Mouse (Mus musculus) liver, embryonic 14.5 days (tissue): ENCODE results near the gene Gse1. TPM values are rescaled to one million over a fixed set of nuclear protein-coding genes. Genes with fewer than 3 reads are reported as not detected.
A peak's percentile ranks its signal among the peaks of the same experiment; 100 is the strongest.

Source experiments
- ATAC-seq: fragments of 200-750 bp; cut with Nextera tagmentation; 2 replicates; pipeline ENCODE4 v1.8.0; 2017; ENCODE audit warnings: moderate number of reproducible peaks, mild to moderate bottlenecking, moderate library complexity; ENCODE audit not compliant: insufficient read depth
- DNase-seq, 3 experiments: peaks; one replicate each; pipeline ENCODE4 v3.0.0-alpha.2; 2012 to 2013; ENCODE audit warnings: low read depth in 3 of 3, low spot score in 3 of 3
- H3K27ac ChIP-seq: fragments of 300-500 bp; sonication (generic); 2 replicates; pipeline ENCODE4 v1.5.1; 2014; ENCODE audit warnings: moderate library complexity, mild to moderate bottlenecking, control low read depth, inconsistent platforms
- H3K27me3 ChIP-seq: fragments of 300-500 bp; sonication (generic); 2 replicates; pipeline ENCODE4 v1.6.1; 2014; ENCODE audit warnings: mild to moderate bottlenecking, low read length, moderate library complexity; ENCODE audit not compliant: control insufficient read depth, insufficient read depth
- H3K36me3 ChIP-seq: fragments of 300-500 bp; sonication (generic); replicated peaks from 2 replicates; pipeline ENCODE4 v1.6.1; 2014; ENCODE audit warnings: low read depth; ENCODE audit not compliant: control insufficient read depth, insufficient read depth
- H3K4me1 ChIP-seq, 2 experiments: fragments of 200-500 bp in 1 of 2; fragments of 300-500 bp in 1 of 2; sonication (generic) in 1 of 2; replicated peaks; 2 replicates each; pipeline ENCODE4 v1.6.1; 2012 to 2014; ENCODE audit warnings: antibody characterized with exemption in 1 of 2, inconsistent platforms in 1 of 2, low read length in 1 of 2; ENCODE audit not compliant: control insufficient read depth in 2 of 2, insufficient read depth in 2 of 2
- H3K4me2 ChIP-seq: fragments of 300-500 bp; sonication (generic); 2 replicates; pipeline ENCODE4 v1.6.1; 2014; ENCODE audit warnings: low read depth, mild to moderate bottlenecking, control low read depth, moderate library complexity
- H3K4me3 ChIP-seq, 2 experiments: fragments of 200-500 bp in 1 of 2; fragments of 300-500 bp in 1 of 2; sonication (generic) in 1 of 2; 2 replicates each; pipeline ENCODE4 v1.5.1; 2012 to 2014; ENCODE audit warnings: low read depth in 2 of 2, low read length in 2 of 2, mild to moderate bottlenecking in 2 of 2, control low read depth in 1 of 2, inconsistent platforms in 1 of 2, moderate library complexity in 1 of 2; ENCODE audit not compliant: insufficient read depth in 1 of 2
- H3K9ac ChIP-seq: fragments of 300-500 bp; sonication (generic); replicated peaks from 2 replicates; pipeline ENCODE4 v1.6.1; 2014; ENCODE audit warnings: mild to moderate bottlenecking, control low read depth, moderate library complexity
- H3K9me3 ChIP-seq: fragments of 300-500 bp; sonication (generic); 2 replicates; pipeline ENCODE4 v1.6.1; 2016; ENCODE audit warnings: low read length, mixed read lengths; ENCODE audit not compliant: control insufficient read depth
- CTCF ChIP-seq: IDR thresholded peaks from 2 replicates; pipeline ENCODE4 v1.5.1; 2016; ENCODE audit warnings: antibody characterized with exemption, low read depth, control low read depth
- EP300 ChIP-seq: IDR thresholded peaks from 2 replicates; pipeline ENCODE4 v1.6.1; 2016; ENCODE audit warnings: antibody characterized with exemption, low read depth
- WGBS: fragments of 180-500 bp; shearing (Covaris S2); extraction: QIAGEN DNeasy Blood & Tissue Kit; methylation state at CpG from one replicate; pipeline ENCODE4 v1.1.7; 2014; ENCODE audit not compliant: insufficient replicate concordance; 5-methylcytosine and 5-hydroxymethylcytosine counted together
- polyA plus RNA-seq, 2 experiments: library from polyadenylated mRNA; depleted of rRNA in 1 of 2; stranded (reverse) in 1 of 2; unstranded in 1 of 2; fragments of >200 nt; fragmentation: Nextera tagmentation in 1 of 2; extraction: Ambion mirVana in 1 of 2; gene quantifications; 2 replicates each; pipeline versions ENCODE4 v1.2.1 to v1.2.3; 2012 to 2014

Gse1 gene
- polyA plus RNA-seq, 2 experiments, result 11.4 to 14.9 TPM

DNA sequence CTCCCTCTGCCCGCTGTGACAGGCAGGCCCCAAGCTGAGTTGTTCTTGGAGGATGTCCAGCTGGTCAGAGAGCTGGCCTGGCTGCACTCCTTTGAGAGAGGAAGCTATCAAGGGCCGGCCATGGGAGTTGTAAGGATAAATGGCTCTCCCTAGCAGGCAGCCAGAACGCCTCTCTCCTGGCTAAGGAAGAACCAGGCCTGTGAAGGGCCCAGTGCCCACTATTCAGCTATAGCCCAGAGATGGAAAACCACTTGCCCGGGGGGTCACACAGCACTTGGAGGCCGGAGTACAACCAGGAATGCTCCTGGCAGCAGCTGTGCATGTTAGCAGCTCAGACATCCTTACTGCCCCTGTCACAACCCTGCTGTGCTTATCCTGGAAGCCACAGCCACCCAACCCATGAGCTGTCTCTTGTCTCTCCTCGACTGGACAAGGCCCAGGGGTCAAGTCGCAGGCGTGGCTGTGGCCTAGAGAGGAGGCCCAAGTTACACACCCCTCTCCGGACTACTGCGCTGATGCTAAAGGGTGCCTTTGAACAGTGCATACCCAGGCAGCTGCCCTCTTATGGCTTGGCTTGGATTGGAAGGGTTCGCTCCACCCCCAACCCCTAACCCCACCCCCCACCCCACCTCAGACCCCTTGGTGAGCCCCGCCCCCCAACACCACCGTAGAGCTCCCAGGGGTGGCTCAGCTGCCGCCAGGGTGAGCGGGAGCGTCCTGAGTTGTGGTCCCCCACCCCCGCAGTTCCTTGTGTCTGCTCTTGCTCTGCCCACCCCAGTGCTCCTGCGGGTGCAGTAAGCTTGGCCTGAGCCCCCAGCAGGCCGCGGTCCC is 276.2 kb downstream of the Gse1 start:
- no peak for DNase-seq
- Histone ChIP-seq H3K4me2 (peak overlapping the region; percentile 46), H3K36me3 (no peaks in the 10 kb centered on the region; the same call in 1 of the 2 replicates), H3K27ac (no peak overlapping the region), H3K9ac (0 out of 2 replicates have a peak overlapping the region, but pooled peaks have one; percentile 29), H3K9me3 (no peaks in the 10 kb centered on the region), H3K4me3 (0 out of 4 replicates have a peak overlapping the region, but pooled peaks of 1 of the 2 experiments have one; percentile 26), H3K27me3 (no peaks in the 10 kb centered on the region), H3K4me1 (peaks cover 38 to 47% of the 10 kb centered on the region in 2 experiments)
- no peak for TF ChIP-seq EP300
- no peak for TF ChIP-seq CTCF
- 20% methylated on average over 20 of the region's 20 CpGs for WGBS
- ATAC-seq, result no peak

DNA sequence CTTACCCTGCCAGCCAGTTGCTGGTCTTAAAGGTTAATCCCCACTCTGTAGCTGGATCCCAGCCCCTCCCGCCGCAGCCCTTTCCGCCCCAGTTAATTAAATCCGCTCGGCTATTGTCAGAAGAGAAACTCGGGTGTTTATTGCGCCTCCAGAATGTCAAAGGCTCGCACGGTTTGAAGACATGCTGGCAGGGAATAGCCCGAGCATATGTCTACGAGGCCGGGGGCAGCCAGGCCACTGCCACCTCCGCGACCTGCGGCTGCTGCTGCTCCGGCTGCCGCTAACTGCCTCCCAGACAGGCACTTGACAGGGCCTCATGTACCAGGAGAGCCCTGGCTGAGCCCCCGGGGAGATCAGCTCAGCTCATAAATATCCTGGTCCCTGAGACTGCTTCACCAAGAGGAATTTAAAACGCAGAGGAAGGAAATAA is 276.8 kb downstream of the Gse1 start:
- TF ChIP-seq EP300 (no peak), CTCF (no peak)
- Histone ChIP-seq H3K9ac (0 out of 2 replicates have a peak overlapping the region, but pooled peaks have one; percentile 29), H3K4me2 (peak overlapping the region; percentile 46), H3K36me3 (no peaks in the 10 kb centered on the region; the same call in 1 of the 2 replicates), H3K27me3 (no peaks in the 10 kb centered on the region), H3K4me1 (peaks cover 39 to 46% of the 10 kb centered on the region in 2 experiments), H3K4me3 (0 out of 4 replicates have a peak overlapping the region, but pooled peaks of 1 of the 2 experiments have one; percentile 26), H3K9me3 (no peaks in the 10 kb centered on the region), H3K27ac (no peak overlapping the region)
- WGBS, result 23% methylated on average over 19 of the region's 19 CpGs
- no peak for DNase-seq
- no peak for ATAC-seq

DNA sequence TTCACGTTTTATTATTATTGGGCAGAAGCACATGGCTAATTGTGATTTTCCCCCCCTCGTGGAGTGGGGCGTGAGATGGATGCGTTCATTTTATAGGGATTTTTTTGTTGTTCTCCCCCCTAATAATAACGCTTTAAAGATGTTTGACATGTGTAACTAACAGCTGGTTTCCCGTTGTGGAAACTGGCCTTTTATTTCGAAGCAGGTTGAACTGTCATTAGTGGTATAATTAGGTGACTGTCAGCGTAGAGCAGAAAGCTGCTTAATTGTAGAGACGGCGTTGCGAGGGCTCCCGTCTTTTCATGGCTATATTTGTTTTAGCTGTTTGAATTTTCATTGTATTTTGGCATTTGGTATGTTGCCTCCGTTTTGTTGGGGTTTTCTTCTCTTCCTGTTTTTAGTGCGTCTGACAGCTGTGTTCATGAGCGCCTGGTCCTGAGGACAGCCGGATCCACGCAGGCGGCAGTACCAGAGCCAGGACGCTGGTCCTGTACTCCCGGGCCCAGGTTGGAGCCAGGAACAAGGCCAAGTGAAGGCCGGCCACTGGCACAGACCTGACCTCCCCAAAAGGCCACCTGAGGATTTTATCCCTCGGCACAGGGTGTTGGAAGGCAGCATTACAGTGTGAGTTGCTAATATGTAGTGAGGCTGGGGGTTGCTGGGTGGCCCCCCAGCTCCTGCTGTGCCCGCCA is 277.5 kb downstream of the Gse1 start:
- Histone ChIP-seq H3K4me2 (peak overlapping the region; percentile 46), H3K4me3 (no peak overlapping the region), H3K36me3 (no peaks in the 10 kb centered on the region; the same call in 1 of the 2 replicates), H3K27ac (no peak overlapping the region), H3K4me1 (peaks cover 39 to 49% of the 10 kb centered on the region in 2 experiments), H3K9ac (no peak overlapping the region), H3K27me3 (no peaks in the 10 kb centered on the region), H3K9me3 (no peaks in the 10 kb centered on the region)
- 65% methylated on average over 23 of the region's 23 CpGs for WGBS
- ATAC-seq (no peak), DNase-seq (no peak)
- no peak for TF ChIP-seq CTCF
- no peak for TF ChIP-seq EP300

DNA sequence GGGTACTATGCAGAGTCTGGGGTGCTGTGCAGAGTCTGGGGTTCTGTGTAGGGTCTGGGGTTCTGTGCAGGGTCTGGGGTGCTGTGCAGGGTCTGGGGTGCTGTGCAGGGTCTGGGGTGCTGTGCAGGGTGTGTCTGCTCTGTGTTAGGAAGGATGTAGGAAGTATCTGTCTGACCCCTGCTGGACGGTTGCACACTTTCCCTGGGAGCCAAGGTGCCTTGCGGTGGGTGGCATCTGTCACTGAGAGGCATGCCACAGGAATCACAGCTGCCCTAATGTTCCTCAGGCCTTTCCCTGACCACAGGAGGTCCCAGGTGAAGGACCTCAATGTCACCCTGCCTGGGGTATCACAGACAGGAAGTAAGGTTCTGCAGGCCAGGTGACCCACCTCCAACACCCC is 278.3 kb downstream of the Gse1 start:
- DNase-seq, result no peak
- H3K9me3 ChIP-seq, result no peaks in the 10 kb centered on the region
- peaks cover 35 to 50% of the 10 kb centered on the region in 2 experiments for H3K4me1 ChIP-seq
- H3K9ac ChIP-seq, result no peak overlapping the region
- no peak overlapping the region for H3K4me2 ChIP-seq
- 61% methylated on average over 2 of the region's 2 CpGs for WGBS
- H3K27ac ChIP-seq, result no peak overlapping the region
- no peak overlapping the region for H3K4me3 ChIP-seq
- H3K36me3 ChIP-seq, result no peaks in the 10 kb centered on the region; the same call in 1 of the 2 replicates
- H3K27me3 ChIP-seq, result no peaks in the 10 kb centered on the region
- TF ChIP-seq CTCF, result peak; percentile 67
- no peak for TF ChIP-seq EP300
- no peak for ATAC-seq

DNA sequence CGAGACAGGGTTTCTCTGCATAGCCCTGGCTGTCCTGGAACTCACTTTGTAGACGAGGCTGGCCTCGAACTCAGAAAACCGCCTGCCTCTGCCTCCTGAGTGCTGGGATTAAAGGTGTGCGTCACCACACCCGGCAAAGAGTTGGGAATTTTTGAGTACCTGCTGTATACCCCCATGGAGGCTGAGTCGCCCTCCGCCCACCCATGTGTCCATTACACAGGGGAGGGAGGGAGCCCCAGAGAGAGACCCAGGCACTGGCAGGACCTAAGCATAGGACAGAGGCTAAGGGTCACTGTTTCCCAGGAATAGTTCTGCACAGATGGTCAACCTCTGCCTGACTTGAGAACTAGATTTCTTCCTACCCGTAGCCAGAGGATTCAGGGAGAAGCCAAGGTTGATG is 279.0 kb downstream of the Gse1 start:
- H3K4me3 ChIP-seq, result no peak overlapping the region
- peaks cover 37 to 47% of the 10 kb centered on the region in 2 experiments for H3K4me1 ChIP-seq
- TF ChIP-seq EP300 (no peak), CTCF (no peak)
- DNase-seq (no peak), ATAC-seq (no peak)
- H3K36me3 ChIP-seq, result no peaks in the 10 kb centered on the region; the same call in 1 of the 2 replicates
- H3K27ac ChIP-seq, result no peak overlapping the region
- WGBS, result 85% methylated on average over 9 of the region's 9 CpGs
- H3K9ac ChIP-seq, result no peak overlapping the region
- H3K9me3 ChIP-seq, result no peaks in the 10 kb centered on the region
- H3K27me3 ChIP-seq, result no peaks in the 10 kb centered on the region
- no peak overlapping the region for H3K4me2 ChIP-seq
